Mouse (Mus musculus): ENCODE results near the gene Baiap2l2.

Baiap2l2 gene

GRCm38 (mm10) chr15:79212750-79213446 lies 72.4 kb downstream of the Baiap2l2 start:
- DNase-seq (ENCODE audit: low spot score in 2 of 2), result no peak

GRCm38 (mm10) chr15:79210357-79210756 lies 75.0 kb downstream of the Baiap2l2 start:
- DNase-seq (ENCODE audit: low spot score in 2 of 2), result no peak

GRCm38 (mm10) chr15:79208758-79209439 lies 76.4 kb downstream of the Baiap2l2 start:
- DNase-seq (ENCODE audit: low spot score in 2 of 2), result no peak

GRCm38 (mm10) chr15:79208211-79208610 lies 77.1 kb downstream of the Baiap2l2 start:
- DNase-seq (ENCODE audit: low spot score in 2 of 2), result no peak

Measured in frontal cortex, postnatal 25 days (tissue).